Mouse (Mus musculus): ENCODE measurements at regions not wholly inside any gene's neighbourhood (a gene's known extent, or its start where the extent isn't known, plus 50 kb on each side); places are given as distances from the start of the nearest gene placed in this dataset.

DNA sequence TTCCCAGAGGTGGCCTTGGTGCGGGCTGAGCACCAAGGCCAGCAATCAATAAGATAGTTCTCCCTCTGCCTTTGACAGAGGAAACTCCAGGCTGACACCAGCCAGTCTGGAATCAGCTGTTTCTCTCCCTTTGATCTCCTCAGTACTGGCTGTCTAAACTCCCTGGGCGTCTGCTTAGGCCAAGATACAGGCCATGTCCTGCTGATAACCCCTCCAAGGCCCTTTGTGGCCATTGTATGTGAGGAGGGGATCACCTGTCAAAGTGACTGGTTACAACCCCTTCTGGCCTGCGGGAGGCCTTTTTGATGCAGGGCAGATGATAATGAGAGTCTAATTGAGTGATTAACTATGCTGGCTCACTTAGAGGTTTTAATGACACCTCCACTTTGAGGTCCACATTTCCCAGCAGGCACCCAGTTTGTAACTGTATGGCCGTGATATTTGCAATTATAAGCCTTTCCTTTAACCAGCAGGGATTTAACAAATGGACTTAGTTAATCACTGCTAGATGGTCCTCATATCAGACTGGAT, 777.8 kb downstream of the Kcnj2 start:
- no peak for DNase-seq (ENCODE audit: low spot score)

DNA sequence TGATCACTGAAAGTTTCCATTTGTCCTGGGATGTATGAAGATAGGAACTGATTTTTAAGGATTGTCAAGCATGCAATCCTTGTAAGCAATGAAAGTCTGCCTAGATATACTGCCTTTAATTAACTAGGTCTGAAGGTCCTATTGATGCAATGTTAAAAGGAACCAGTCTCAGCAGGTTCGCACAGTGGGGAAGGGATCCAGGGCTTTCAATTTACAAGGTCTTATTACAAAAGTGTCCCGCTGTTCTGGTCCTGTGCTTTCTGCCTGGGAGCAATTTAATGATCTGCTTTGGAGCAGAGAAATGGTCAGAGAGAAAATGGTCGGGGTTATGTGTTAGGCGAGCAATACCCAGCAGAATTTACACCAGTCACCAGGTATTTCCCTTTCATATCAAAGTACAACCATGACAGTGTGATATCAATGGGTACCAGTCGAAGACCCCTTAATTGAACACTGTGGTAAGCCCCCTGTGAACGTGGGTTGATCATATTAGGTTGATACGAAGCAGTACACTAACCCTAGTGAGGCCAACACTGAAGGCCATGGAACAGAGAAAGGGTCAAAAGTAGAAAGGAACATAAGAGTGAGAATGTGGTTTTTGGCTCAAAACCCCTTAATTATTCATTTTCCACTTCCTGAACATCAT, 778.5 kb downstream of the Kcnj2 start:
- no peak for DNase-seq (ENCODE audit: low spot score)

DNA sequence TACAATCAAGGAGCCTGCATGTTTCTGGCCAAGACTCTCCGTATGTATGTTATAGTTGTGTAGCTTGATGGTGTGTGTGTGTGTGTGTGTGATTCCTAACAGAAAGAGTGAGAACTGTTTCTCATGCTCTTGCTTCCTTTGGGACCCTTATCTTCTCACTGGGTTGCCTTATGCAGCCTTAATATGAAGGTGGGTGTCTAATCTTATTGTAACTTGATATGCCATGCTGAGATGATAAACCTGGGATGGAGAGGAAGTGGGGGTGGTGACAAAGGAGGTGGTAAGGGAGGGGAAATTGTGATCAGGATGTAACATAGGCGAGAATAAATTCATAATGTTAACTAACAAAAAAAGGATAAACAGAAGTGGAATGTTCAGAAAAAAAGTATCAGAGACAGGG, 791.3 kb downstream of the Kcnj2 start:
- no peak for DNase-seq (ENCODE audit: low spot score)

DNA sequence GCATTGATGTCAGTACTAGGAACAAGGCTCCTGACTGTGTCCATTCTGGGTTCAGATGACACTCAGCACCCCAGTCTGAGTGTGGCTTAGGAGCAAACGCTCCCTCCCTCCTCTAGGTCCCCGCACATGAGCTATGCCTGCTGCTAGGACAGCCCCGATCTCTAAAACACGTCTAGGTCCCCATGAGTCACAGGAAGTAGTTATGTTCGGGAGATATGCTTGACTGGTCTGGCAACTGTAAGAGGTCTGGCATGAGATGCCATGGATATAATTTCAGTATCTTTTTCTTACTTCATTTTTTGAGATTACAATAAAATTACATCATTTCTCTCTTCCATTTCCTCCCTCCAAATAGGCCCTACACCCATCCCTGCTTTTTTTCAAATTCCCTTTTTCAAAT, 792.1 kb downstream of the Kcnj2 start:
- DNase-seq (ENCODE audit: low spot score) = no peak

DNA sequence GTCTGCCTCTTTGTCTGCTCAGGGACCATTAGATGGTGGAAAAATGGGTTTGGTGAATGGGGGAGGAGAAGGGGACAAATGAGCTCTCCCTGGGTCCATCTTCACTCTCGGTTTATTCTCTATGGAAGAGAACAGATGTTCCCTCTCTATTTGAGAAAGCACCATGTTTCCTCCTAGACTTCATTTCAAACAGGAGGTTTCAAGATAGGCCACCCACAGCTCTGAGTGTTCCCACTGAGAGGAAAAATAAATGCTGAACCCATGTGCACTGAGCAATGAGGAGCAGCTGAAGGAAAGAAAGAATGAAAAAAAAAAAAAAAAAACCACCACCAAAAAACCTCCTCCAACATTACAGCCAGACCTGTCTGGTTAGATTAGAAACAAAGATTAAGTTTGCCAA, 799.2 kb downstream of the Kcnj2 start:
- DNase-seq (ENCODE audit: low spot score) = no peak

DNA sequence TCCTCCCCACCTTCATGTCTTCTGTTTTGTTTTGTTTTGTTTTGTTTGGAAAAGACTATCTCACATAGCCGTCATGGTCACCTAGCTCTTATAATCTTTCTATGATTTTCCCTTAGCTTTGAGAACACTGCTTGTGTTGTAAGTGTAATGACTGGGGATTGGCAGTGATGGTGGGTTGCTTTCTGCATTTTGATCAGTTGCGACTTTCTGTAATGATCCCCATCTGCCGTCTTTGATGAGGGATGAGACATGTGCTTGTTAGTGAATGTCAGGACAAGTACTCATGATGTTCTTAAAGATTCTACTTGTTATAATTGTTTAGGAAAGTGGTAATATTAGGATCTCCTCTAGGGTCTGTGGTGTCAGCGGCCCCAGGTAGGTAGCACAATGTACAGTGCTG, 809.4 kb downstream of the Kcnj2 start:
- no peak for DNase-seq (ENCODE audit: low spot score)

DNA sequence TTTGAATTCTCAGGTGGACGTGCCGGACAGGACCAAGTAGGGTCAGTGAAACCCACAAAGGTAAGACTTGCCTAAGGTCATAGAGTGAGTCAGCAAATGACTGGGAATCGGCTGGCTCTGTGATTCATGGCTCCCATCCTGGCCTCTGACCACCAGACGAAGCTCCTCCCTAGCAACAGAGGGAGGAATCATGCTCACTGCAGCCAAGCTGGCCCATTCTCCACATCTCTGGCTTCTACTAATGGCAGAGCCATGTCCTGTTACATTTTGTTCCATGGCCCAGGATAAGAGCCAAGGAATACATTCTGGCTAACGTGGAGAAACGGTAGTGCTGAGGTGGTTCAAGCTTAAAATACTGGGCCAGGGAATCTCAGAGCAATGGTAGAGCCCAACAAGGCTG, 814.2 kb downstream of the Kcnj2 start:
- DNase-seq (ENCODE audit: low spot score) = no peak

DNA sequence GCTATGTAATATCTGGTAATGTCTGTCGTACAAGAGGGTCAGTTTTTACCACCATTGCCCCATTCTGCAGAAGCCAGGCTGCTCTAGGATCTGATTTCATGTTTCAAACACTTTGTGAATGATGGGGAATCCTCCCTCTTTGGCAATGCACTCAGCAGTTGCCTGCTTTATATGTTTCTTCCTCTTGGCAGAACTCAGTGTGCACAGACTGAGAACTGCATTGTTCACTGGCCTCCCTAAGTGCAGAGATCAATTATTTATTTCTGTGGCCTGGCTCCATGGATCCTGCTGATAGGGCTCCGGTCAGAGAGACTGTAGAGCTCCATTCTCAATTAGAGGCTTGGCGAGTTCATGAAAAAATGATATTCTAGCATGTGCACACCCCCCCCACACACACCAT, 824.1 kb downstream of the Kcnj2 start:
- no peak for DNase-seq (ENCODE audit: low spot score)

DNA sequence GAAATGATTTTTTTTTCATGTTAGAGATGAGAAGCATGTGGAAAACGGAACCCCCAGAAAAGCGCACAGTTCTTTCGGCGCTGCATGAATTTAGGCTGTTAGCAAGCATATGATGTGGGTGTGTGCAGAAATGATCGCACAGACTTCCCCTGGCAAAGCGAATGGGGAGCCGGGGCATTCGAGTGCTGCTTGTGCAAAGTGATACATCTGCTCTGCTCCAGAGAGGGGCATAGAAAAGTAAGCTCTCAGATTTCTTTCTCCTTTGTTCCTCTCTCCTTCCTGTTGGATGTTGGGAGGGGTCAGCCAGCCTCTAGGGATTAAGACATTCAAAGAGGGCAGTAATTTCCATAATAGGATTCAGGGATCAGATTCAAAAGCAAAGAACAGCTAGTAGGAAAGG, 827.9 kb downstream of the Kcnj2 start:
- no peak for DNase-seq (ENCODE audit: low spot score)

DNA sequence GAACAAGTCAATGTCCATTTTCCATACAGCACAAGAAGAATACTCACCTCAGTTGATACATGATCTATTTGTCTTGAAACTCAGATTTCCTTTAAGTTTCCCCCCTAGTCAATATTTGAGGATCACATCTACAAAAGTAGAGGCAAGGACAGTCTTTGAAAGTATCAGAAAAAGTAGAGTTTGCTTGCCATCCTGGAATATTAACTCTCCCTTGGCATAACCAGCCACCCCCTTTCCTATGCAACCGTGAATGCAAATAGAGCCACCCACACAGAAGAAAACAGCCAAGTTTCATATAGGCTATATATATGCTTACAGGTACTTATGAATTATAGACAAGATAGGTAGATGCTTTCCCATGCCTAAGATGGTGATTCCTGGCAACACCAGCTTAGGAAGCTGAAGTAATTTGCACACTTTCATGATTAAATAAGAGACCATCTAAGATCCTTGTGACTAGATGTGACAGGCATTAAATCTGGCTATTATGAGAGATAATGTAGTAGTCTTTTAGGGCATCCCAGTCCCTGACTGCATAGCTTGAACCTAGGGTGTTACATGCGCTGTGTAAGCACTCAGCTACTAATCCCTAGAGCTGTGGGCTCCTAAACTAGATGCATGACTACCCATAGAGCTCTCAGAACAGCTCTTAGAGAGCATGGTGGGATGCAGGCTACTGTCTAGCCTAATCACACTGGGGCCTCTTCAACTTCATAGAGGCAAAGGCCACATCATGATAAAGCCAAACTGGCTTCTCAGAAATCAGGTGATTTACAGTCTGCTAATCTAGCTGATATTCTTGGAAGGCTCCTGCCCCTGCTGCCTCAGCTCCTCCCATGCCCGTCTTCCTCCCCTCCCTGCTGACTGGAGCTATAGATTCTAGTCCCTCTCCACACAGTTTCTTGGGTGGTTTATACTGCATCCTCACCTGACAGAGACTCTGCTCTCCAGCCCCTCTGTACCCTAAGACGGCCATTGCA, 829.5 kb downstream of the Kcnj2 start:
- no peak for DNase-seq (ENCODE audit: low spot score)

DNA sequence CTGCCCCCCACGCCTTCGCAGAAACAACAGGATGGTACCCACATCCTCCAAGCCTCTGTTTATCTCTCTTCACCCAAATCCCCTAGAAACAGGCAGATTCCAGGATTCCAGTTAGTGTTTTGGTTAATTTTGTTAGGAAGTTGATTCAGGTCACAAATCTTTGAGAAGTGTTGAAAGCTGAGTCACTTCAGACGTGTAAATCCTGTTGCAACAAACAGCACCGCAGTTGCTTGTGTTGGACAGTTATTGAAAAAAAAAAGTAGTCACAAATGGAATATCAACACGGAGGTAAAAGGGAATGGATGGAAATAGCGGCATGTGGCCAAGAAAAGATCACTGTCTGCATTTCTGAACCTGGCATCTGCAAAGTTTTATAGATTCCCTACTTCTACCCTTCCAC, 831.0 kb downstream of the Kcnj2 start:
- no peak for DNase-seq (ENCODE audit: low spot score)

DNA sequence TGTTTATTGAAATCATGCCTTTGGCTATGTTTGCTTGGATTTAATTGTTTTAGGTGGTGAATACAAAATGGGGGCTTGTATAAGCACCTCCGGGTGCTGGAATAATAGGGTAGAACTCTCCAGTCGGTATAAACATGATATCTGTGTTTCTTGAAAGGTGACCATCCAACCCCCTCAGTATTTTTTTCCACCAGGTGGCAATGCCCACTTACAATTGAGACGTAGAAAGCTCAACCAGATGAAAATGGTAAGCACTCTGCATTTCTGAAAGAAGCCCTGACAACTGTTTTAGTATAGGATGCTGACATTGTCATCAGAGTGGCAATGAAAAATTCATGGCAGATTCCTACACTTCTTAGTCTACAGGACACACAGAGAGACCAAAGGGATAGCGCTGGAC, 838.1 kb downstream of the Kcnj2 start:
- no peak for DNase-seq (ENCODE audit: low spot score)

DNA sequence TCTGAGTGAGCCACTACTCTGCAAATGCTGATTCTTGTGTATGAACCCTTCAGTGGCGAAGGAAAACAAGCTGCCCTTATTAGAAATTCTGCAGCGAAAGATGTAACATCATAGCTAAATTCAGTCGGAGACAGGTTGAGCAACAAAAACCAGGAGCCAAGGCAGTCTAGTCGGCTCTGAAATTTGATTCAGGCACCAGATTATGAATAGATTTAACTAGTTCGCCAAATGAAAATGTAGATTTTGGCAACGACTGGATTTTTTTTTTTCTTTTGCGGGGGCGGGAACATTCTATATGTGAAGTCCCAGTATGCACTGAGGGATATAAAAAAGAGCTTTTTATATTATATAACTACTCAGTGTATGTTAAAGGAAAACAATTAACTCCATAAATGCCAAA, 847.9 kb downstream of the Kcnj2 start:
- no peak for DNase-seq (ENCODE audit: low spot score)

DNA sequence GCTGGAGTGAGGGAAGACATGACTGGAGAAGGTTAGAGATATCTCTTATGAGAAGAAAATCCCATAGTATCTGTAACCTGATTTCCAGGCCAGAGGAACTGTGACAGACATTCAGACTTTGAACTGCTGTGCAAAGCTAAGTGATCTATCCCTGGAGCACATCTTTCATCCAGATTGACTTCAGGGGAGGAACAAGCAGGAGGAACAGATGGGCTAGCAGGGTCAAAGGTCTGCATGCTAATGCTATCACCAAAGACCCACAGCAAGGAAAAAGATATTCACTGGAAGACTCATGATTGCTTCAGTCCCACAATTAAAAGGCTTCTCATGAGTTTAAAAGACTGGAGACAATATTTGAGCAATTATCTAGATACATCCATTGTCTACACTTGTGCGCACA, 855.7 kb upstream of the Sox9 start:
- DNase-seq (ENCODE audit: low spot score) = no peak

DNA sequence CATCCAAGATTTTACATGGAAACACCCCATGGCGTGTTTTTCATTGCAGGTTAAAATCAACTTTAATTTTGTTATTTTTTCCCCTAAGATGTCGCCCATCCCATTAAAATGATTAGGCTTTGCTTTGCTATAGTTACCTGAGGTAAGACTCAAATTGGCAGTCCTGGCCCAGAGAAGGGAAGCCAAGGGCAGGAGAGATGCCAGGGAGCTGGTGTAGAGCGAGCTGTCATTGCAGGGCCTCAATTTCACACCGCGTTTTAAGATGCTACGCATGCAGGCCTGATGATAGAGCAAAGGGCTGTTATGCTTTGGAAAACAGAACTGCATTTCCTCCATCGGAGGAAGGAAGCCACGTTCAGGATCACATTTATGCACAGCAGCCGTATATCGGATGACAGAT, 852.7 kb upstream of the Sox9 start:
- DNase-seq (ENCODE audit: low spot score) = no peak

DNA sequence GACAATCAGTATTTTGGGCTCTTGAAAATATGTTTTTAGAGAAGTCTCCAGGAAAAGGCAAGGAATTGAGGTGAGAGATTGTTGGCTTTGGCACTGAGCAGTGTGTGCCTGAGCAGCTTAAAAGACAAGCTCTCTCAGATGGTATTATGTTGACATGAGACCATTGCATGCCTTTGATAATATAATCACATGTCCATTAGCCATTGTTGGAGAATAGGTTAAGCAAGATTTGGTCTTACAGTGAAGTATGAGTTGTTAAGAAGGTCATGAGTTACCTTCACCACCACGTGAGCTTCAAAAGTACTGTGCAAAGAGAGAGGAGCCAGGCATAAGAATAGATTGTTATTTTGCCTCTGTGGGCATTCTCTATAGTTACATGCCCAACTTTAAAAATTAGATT, 850.0 kb upstream of the Sox9 start:
- DNase-seq (ENCODE audit: low spot score) = no peak

DNA sequence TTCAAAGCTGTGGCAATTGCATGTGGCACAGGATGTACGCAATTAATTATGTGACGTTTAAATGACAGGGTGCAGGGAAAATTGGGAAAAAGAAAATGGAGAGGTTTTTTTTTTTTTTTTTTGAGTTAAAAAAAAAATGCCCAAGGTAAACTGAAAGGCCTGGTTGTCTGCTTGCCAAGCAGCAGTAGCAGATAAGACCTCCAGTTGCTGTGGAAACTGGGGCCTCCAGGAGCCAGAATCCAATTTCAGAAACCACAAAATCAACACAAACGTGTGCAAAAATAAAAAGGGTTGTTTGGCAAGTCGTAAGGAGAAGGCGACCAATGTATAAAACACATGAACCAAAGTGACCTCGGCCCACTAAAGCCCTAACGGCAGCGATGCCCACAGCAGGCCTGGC, 837.7 kb upstream of the Sox9 start:
- DNase-seq (ENCODE audit: low spot score) = no peak

DNA sequence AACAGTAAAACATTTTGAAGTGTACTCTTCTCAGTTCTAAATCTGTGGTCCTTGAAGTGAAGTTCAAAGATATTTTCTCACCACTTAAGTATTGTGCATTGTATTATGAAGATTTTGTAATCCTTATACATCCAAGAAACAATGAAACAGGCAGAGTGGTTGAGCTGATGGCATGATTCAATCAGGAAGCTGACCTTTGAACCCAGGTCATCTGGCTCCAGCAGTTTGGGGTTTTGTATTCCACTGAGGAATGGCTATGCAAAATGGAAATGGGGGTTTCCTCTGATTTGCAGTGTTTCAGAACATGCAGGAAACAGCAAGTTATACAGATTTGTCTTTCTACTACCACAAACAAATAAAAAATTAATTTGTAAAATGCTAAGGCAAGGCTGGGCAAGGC, 836.2 kb upstream of the Sox9 start:
- no peak for DNase-seq (ENCODE audit: low spot score)

DNA sequence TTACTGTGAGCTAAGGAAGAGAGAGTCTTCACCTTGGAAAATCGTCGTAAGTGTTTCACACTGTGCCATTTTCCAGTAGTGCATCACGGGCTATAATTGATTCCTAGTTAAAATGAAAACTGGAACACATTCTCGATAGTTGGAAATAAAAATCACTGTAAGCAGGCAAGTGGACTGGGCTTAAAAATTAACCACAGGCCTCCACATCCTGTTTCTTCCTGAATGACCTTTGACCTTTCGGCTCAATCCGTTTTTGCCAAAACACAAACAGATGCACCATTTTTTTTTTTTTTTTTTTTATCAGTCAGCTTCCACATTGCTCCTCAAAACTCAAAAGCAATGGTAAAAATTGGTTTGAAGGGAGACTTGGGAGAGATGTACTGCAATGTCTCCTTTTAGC, 834.4 kb upstream of the Sox9 start:
- no peak for DNase-seq (ENCODE audit: low spot score)

DNA sequence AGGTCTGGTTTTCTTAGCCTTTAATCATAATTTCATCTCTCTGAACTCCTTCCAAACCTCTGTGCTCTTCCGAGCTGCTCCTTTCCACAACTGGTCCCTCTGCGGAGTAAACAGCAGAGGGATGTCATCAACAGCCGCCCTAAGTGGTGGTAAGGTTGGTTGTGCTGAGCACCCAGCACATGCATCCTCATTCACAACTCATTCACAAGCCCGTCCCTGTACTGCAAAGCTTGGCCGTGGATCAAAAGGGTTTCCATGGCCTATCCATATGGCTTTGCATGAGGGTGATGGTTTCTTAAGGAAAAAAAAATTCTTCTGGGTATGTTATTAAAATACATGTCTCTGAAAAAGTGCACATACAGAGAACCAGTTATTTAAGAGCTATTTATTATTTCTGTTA, 828.6 kb upstream of the Sox9 start:
- no peak for DNase-seq (ENCODE audit: low spot score)

DNA sequence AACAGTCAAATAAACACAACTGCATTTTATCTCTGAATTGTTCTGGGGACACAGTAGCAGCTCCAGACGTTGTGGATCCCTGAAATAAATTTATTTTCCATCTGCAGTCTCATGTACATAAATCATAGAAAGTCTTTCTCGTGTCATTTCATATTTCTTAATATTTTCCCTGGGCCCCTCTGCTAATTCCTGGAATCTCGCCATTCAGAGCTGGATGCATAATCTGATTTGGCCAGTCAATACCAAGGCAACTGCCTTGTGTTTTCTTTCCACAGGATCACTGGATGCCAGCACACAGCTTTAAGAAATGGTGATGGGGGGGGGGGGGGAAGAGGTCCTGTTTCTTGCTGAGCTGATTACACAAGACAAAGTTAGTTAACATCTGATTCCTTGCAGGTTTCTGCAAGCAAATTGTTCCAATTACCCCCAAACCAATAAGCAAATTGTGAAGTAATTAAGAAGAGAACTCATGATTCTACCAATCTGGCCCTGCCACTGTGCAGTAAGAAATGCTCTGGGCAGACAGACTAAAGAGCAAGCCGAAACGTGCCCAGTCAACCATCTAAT, 824.2 kb upstream of the Sox9 start:
- no peak for DNase-seq (ENCODE audit: low spot score)

DNA sequence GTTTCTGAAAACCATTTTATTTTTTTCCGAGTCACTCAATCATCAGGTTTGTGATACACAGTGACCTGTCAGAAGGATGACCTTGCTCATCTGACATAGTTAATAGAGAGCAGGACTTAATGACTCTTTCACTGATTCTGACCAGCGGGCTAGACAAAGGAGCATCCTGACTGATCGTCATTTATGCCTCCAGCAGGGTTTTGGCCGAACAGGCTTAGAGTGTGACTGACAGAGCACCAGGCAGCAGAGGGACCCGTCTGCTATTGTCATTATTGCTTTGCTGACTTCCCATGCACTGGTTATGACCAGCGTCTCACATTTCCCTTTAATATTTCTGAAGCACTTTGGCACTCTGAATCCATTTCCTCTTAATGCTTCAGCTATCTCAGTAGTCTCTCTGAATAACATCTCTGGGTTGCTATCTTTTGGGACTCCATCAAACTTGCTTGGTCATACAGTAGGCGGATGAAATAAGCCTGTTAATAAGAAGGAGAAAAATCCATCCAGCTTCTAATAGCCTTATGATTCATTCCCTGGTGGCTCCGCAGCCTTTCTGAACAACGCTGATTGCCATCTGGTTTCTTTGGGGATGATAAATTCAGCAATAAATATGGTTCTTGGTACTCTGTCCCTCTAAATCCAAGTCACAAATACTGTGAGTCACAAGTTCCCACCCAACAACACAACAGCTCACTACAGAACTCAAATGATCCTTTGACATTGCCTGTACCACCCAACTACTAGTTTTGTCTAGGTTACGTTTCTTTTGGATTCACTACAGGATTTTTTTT, 820.8 kb upstream of the Sox9 start:
- no peak for DNase-seq (ENCODE audit: low spot score)

Measured in c-Kit-positive CD71-positive TER-119-positive erythroid progenitor cells, embryonic 14.5 days (primary cell).